In genomic region chr4:117473291-117473984, GRCm38 (mm10) we compare ENCODE assay signal across 17 mouse cellular contexts. TPM values are rescaled to one million over a fixed set of nuclear protein-coding genes. Genes with fewer than 3 reads are reported as not detected.
DNase-seq lines count a peak whose midpoint lies in the region; ATAC-seq lines count a peak whose summit lies in the region.
"Had no signal": no experiment of that assay in that cellular context is flagged by ENCODE, and none has a peak within 500 bp of the region (broad histone marks: within the 10 kb centered on the region; RNA-seq: fewer than 3 reads in every experiment).

No protein-coding gene starts in this region.

- DNase-seq in heart, adult 11 months = peak; percentile 77
- no peak for DNase-seq in heart, adult 8-10 months (ENCODE audit: low spot score)
- peak; percentile 73 for DNase-seq in retina, postnatal 1 day
- DNase-seq in retina, embryonic 14.5 days (ENCODE audit: low spot score) = no peak
- peak; percentile 12 for DNase-seq in induced T-regulatory cell, adult 2 months (ENCODE audit: low read depth)
- no peak for DNase-seq in layer of hippocampus, postnatal 36 days
- no peak for DNase-seq in neural tube, embryonic 10.5 days (ENCODE audit: extremely low spot score, low spot score)
- DNase-seq: adrenal gland, postnatal 25 days; cerebellum, adult 2 months; gastrocnemius, postnatal 36 days; kidney, postnatal 36 days; lung, postnatal 4 days; right cerebral cortex, postnatal 25 days; thymus, adult 18-20 months had no signal

- ATAC-seq in megakaryocyte-erythroid progenitor cell, adult 5-6 weeks (replicated peaks; ENCODE audit: low FRiP score, low TSS enrichment, poor library complexity, severe bottlenecking) = peak; percentile 66
- ATAC-seq: inflammation-experienced regulatory T-cells, adult 6 months; Patski had no signal

RNA-seq across cellular contexts. Expression of gene Rnf220, which starts 23.4 kb away (rescaled TPM):
- 10 to 100 TPM; 30.3 to 37.3 (median 31.9) TPM for total RNA-seq in heart, adult 8-10 months (2022)
- 107 and 145 TPM in 2 replicates for total RNA-seq in megakaryocyte-erythroid progenitor cell, adult 5-6 weeks (2014; fragmentation: Nextera tagmentation)
- 73.2 and 84.1 TPM in 2 replicates for total RNA-seq in megakaryocyte-erythroid progenitor cell, adult 5-6 weeks (2017)
- 100 to 1,000 TPM; 164 to 175 TPM for total RNA-seq in layer of hippocampus, postnatal 36 days (2021)

Comparison
In these comparisons a context has a peak if more than half of its experiments do, and no peak if none do; other contexts are left out.
1. DNase-seq: peak in heart, adult 11 months (single experiment), retina, postnatal 1 day (single experiment) and induced T-regulatory cell, adult 2 months (single experiment); none in heart, adult 8-10 months (single experiment), retina, embryonic 14.5 days (single experiment), layer of hippocampus, postnatal 36 days (0 of 2) and neural tube, embryonic 10.5 days (single experiment).